Mouse (Mus musculus): Measurements from ENCODE around the gene Rab11fip4. TPM values are rescaled to one million over a fixed set of nuclear protein-coding genes. Genes with fewer than 3 reads are reported as not detected.

The Rab11fip4 gene
- total RNA-seq, 2 experiments from 2014 or later, result 2.4 to 2.7 TPM

- peak; percentile 44 to 51 for DNase-seq
These were observed 64.6 kb downstream of the Rab11fip4 start for GRCm38 (mm10) chr11:79655592-79655991.

DNA sequence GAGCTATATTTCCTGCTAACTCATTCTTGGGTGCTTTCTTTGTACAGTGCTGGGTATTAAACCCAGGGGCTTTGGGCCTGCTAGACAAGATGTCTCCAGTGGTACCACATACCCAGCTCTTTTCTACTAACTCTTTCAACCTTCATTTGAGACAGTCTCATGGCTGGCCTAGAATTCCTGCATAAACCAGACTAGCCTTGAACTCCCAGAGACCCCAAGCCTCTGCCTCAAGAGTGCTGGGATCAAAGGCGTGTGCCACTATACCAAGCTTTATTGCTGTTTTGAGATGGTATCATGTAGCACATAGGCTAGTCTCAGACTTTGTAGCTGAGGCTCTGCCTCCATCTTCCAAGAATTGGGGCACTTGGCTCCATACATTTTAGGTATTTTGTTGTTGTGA, 65.5 kb downstream of the Rab11fip4 start:
- no peak for DNase-seq

- no peak for DNase-seq
These were observed 66.0 kb downstream of the Rab11fip4 start for GRCm38 (mm10) chr11:79657053-79657452.

- no peak for DNase-seq
These were observed 67.3 kb downstream of the Rab11fip4 start for GRCm38 (mm10) chr11:79658205-79658825.

GRCm38 (mm10) chr11:79660361-79661205, 69.6 kb downstream of the Rab11fip4 start:
- peak; percentile 75 to 83 for DNase-seq

- no peak for DNase-seq
These were observed 71.0 kb downstream of the Rab11fip4 start for GRCm38 (mm10) chr11:79661877-79662545.

DNA sequence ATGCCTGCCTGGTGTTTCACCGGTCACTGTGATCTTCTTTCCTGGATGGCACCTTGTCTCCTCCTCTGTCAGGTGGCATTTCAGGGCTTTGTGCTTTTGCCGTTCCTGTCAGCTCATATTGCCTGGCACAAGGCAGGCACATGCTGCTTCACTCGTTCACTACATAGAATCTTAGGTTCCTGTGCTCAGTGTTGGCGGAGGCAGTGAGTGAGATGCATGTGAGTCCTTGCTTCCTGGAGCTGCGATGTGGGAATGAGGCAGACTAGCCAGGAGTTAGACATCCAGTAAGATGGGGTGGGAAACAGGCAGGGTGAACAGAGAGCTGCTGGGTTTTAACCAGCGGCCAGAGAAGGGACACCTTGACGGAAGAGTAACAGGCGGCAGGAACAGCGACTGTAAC, 72.1 kb downstream of the Rab11fip4 start:
- DNase-seq, result no peak

- DNase-seq, result no peak
These were observed 72.6 kb downstream of the Rab11fip4 start for GRCm38 (mm10) chr11:79663570-79663969.

- peak; percentile 86 to 87 for DNase-seq
These were observed 75.5 kb downstream of the Rab11fip4 start for GRCm38 (mm10) chr11:79666544-79666943.

DNA sequence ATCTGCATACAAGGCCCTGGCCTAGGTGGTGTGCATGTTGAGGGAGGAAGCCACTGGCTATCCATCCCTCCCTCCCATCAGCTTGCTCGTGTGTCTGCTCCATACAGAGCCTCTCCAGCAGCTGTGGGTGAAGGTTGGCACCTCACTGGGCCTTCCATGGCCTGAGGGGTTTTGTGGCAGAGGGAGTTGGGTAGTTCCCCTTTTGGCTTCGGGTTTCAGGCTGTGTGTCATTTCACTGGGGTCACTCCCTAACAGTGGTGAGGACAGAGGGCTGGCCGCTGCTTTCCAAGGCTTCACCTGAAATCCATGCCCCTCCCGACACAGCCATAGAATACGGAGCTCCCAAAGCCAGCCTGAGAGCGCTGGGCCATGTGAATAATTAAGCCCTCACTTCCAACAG, 78.2 kb downstream of the Rab11fip4 start:
- no peak for DNase-seq

DNA sequence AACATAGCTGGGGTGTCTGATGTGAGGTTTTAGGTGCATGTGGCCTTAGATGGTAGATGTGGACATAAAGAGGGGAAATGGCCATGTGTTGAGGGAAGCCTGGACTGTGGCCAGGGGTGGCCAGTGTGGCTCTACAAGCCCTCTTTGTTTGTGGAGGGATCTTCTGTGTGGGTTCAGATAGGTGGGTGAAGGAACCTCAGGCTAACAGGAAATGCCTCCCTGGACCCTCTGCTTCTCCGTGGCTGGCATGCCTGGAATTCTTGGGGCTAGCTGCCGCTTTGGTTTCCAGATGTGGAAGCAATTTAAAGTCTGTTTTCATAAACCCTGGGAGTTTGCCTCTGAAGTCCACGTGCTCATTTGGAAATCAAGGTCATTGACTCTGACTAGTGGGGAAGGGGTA, 78.9 kb downstream of the Rab11fip4 start:
- DNase-seq, result no peak

GRCm38 (mm10) chr11:79670411-79670945, 79.5 kb downstream of the Rab11fip4 start:
- DNase-seq, result peak in 1 of 2 experiments; percentile 45

- DNase-seq, result peak; percentile 41 to 67
These were observed 80.8 kb downstream of the Rab11fip4 start for GRCm38 (mm10) chr11:79671668-79672281.

DNA sequence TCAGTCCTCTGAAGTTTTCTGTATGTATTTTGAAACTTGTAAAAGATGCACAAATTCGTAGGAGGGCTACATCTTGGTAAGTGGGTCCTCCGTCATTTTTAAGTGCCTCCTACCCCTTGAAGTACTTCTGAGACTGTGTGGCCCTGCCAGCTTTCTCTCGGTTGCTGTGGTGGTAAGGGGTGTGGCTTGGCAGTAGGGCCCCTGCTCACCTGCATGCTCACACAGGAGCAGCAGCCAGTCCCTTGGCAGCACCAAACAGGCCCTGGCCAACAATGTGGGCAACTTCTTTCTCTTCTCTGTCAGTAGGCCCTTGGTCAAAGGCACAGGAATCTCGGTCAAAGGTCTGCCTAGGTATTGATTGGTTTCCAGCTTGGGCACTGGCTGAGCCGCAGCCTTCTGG, 82.1 kb downstream of the Rab11fip4 start:
- DNase-seq, result peak in 1 of 2 experiments; percentile 46

DNA sequence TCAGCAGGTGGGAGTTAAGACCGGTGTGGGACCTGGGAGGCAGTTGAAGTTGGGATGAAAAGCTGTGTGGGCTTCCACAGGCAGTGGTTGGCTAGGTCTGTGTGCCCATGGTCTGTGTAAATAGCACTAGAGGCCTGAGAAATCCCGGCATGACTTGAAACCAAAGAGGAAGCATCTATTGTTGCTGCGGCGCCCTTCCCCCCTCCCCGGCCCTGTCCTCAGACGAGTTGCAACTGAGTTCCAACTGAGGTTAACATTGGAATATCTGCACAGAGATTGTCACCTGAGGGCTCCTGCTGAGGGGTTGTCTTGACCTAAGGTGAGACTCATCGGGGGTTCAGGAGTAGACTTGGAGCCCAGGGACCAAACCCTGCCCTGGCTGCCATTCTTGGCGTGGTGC, 82.7 kb downstream of the Rab11fip4 start:
- no peak for DNase-seq

DNA sequence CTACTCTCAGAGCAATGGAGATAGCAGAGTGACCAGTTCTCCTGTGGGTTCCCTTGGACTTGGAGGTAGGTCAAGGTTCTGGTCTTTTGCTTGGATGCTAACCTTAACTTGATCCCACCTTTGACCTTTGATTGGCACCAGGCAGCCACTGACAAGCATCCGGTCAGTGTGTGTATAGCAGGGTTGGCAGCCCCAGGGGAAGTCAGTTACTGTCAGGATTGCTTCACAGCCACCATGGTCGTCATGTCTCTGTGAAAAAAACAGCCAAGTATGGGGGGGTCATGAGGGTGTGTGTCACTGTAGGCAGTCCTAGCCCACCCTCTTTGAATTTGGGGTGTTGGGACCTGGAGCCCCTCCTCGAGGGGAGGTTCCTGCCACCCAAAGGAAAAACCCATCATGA, 83.2 kb downstream of the Rab11fip4 start:
- DNase-seq, result peak in 1 of 2 experiments; percentile 41

DNA sequence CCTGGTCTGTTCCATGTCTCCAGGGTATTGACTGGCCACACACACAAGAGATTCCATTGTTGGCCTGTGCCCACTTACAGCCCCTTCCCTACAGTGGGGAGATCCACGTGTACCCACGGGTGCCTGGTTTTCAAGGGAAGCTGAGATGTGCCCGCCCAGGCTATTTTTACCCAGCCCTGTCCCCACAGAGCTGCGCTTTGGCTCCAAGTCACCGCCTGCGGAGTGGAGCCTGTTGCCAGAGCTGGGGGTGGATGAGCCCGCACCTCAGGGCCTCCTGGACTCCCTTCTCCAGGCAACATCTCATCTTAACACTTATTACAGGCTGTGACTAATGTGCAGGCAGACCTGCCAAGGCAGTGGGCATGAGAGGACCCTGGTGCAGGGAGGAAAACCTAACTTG, 83.6 kb downstream of the Rab11fip4 start:
- no peak for DNase-seq

- no peak for DNase-seq
These were observed 84.3 kb downstream of the Rab11fip4 start for GRCm38 (mm10) chr11:79675285-79675684.

- DNase-seq, result no peak
These were observed 85.0 kb downstream of the Rab11fip4 start for GRCm38 (mm10) chr11:79675994-79676393.

- DNase-seq, result no peak
These were observed 85.5 kb downstream of the Rab11fip4 start for GRCm38 (mm10) chr11:79676483-79676967.

- DNase-seq, result no peak
These were observed 86.4 kb downstream of the Rab11fip4 start for GRCm38 (mm10) chr11:79677402-79677801.
